Mouse (Mus musculus) cerebellum, adult 8-10 months (tissue): ENCODE data around the gene Gabrg3.
A peak's percentile ranks its signal among the peaks of the same experiment; 100 is the strongest.

Experiments
- DNase-seq: peaks from one replicate; pipeline ENCODE4 v3.0.0; 2022

Gene Gabrg3

GRCm38 (mm10) chr7:57050906-57051635 lies 335.9 kb downstream of the Gabrg3 start:
- no peak for DNase-seq

- no peak for DNase-seq
These were observed 349.0 kb downstream of the Gabrg3 start for GRCm38 (mm10) chr7:57037861-57038421.

GRCm38 (mm10) chr7:57000585-57001261 lies 386.3 kb downstream of the Gabrg3 start:
- no peak for DNase-seq

- no peak for DNase-seq
These were observed 389.0 kb downstream of the Gabrg3 start for GRCm38 (mm10) chr7:56997713-56998624.

- DNase-seq: no peak
These were observed 440.6 kb downstream of the Gabrg3 start for GRCm38 (mm10) chr7:56946398-56946797.

GRCm38 (mm10) chr7:56941606-56942005 lies 445.4 kb downstream of the Gabrg3 start:
- no peak for DNase-seq

GRCm38 (mm10) chr7:56938020-56938419 lies 449.0 kb downstream of the Gabrg3 start:
- no peak for DNase-seq

GRCm38 (mm10) chr7:56919499-56919898 lies 467.5 kb downstream of the Gabrg3 start:
- DNase-seq: no peak

GRCm38 (mm10) chr7:56914862-56915261 lies 472.1 kb downstream of the Gabrg3 start:
- no peak for DNase-seq

- no peak for DNase-seq
These were observed 487.2 kb downstream of the Gabrg3 start for GRCm38 (mm10) chr7:56899762-56900161.

GRCm38 (mm10) chr7:56867314-56868075 lies 519.5 kb downstream of the Gabrg3 start:
- no peak for DNase-seq

- DNase-seq: no peak
These were observed 543.4 kb downstream of the Gabrg3 start for GRCm38 (mm10) chr7:56843565-56843964.

GRCm38 (mm10) chr7:56825446-56825845 lies 561.5 kb downstream of the Gabrg3 start:
- no peak for DNase-seq

- no peak for DNase-seq
These were observed 585.1 kb downstream of the Gabrg3 start for GRCm38 (mm10) chr7:56801841-56802240.

- DNase-seq: peak; percentile 31
These were observed 607.9 kb downstream of the Gabrg3 start for GRCm38 (mm10) chr7:56779122-56779521.

- DNase-seq: peak; percentile 11
These were observed 618.8 kb downstream of the Gabrg3 start for GRCm38 (mm10) chr7:56768216-56768615.

GRCm38 (mm10) chr7:56767796-56768195 lies 619.2 kb downstream of the Gabrg3 start:
- DNase-seq: no peak

GRCm38 (mm10) chr7:56765612-56766445 lies 621.2 kb downstream of the Gabrg3 start:
- no peak for DNase-seq

GRCm38 (mm10) chr7:56729225-56729624 lies 657.8 kb downstream of the Gabrg3 start:
- no peak for DNase-seq
